In the genomic region with DNA sequence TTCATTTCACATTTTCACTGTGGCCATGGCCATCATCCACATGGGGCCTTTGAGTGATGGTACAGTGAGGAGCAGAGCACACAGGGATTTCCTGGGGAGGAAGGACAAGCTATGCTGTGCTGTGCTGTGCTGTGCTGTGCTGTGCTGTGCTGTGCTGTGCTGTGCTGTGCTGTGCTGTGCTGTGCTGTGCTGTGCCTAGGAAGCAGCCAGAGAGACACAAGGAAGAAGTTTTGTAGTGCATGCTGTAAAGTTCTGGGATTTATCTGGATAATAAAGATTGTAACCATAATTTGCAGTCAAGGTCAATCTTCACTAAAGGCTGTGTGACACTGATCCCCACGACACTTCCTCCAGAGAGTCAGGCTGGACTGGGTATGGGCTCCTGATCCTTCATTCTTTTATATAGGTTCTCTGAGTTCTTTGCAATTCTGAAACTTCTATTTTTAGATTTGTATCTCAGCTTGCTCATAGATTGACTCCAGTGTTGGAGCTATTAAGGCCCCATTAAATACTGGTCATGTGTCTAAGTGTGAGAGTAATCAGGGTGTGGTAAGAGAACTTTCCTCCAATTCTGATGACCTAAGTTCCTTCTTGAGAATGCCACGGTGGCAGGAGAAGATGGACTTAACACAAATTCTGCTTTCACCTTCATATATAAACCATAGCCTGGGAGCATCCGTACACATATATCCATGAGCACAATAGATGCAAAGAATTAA, we compare ENCODE assay signal across 36 mouse cellular contexts. TPM values are rescaled to one million over a fixed set of nuclear protein-coding genes. Genes with fewer than 3 reads are reported as not detected.
"Had no signal": no experiment of that assay in that cellular context is flagged by ENCODE, and none has a peak within 500 bp of the region (broad histone marks: within the 10 kb centered on the region; RNA-seq: fewer than 3 reads in every experiment).

No protein-coding gene starts in this region.

- H3K9me3 ChIP-seq: heart, embryonic 13.5 days; heart, embryonic 15.5 days; hindbrain, embryonic 13.5 days; hindbrain, embryonic 15.5 days; limb, embryonic 13.5 days; limb, embryonic 15.5 days; liver, embryonic 12.5 days had no signal

- H3K4me3 ChIP-seq: gastrocnemius, adult 2 months; heart, embryonic 13.5 days; heart, embryonic 15.5 days; hindbrain, embryonic 13.5 days; hindbrain, embryonic 15.5 days; limb, embryonic 13.5 days; limb, embryonic 15.5 days; liver, embryonic 12.5 days had no signal

- H3K4me1 ChIP-seq: heart, embryonic 13.5 days; heart, embryonic 15.5 days; hindbrain, embryonic 13.5 days; hindbrain, embryonic 15.5 days; limb, embryonic 13.5 days; limb, embryonic 15.5 days; liver, embryonic 12.5 days had no signal

- H3K27me3 ChIP-seq: heart, embryonic 13.5 days; heart, embryonic 15.5 days; hindbrain, embryonic 13.5 days; hindbrain, embryonic 15.5 days; limb, embryonic 13.5 days; limb, embryonic 15.5 days; liver, embryonic 12.5 days had no signal

- ATAC-seq: forebrain, postnatal 0 days; hindbrain, postnatal 0 days; liver, embryonic 12.5 days had no signal

- H3K36me3 ChIP-seq: heart, embryonic 13.5 days; heart, embryonic 15.5 days; hindbrain, embryonic 13.5 days; hindbrain, embryonic 15.5 days; limb, embryonic 13.5 days; limb, embryonic 15.5 days; liver, embryonic 12.5 days had no signal

- H3K4me2 ChIP-seq: heart, embryonic 11.5 days; heart, embryonic 13.5 days; heart, embryonic 15.5 days; hindbrain, embryonic 13.5 days; hindbrain, embryonic 15.5 days; limb, embryonic 13.5 days; limb, embryonic 15.5 days; liver, embryonic 12.5 days had no signal

- H3K9ac ChIP-seq: forebrain, postnatal 0 days; heart, embryonic 13.5 days; heart, embryonic 15.5 days; hindbrain, embryonic 13.5 days; hindbrain, embryonic 15.5 days; limb, embryonic 13.5 days; limb, embryonic 15.5 days; liver, embryonic 12.5 days; liver, embryonic 14.5 days had no signal

- DNase-seq: forebrain, postnatal 0 days; gastrocnemius, adult 2 months; gastrocnemius, postnatal 10 days; gastrocnemius, postnatal 25 days; heart, adult 18-20 months; heart, postnatal 14 days; heart, postnatal 36 days; kidney, adult 18-20 months; kidney, adult 8-10 months; kidney, postnatal 25 days; kidney, postnatal 4 days; layer of hippocampus, adult 9-11 months; layer of hippocampus, postnatal 36 days had no signal

- H3K27ac ChIP-seq: gastrocnemius, adult 2 months; heart, embryonic 13.5 days; heart, embryonic 15.5 days; hindbrain, embryonic 13.5 days; hindbrain, embryonic 15.5 days; hindbrain, postnatal 0 days; kidney, postnatal 0 days; limb, embryonic 13.5 days; limb, embryonic 15.5 days; liver, embryonic 12.5 days; liver, embryonic 14.5 days had no signal

RNA-seq across cellular contexts. Expression of a gene that starts 5.3 kb away (rescaled TPM):
- total RNA-seq: forebrain, postnatal 0 days; heart, adult 18-20 months; heart, postnatal 14 days; heart, postnatal 36 days; hindbrain, postnatal 0 days; layer of hippocampus, adult 18-20 months; layer of hippocampus, adult 8-10 months; layer of hippocampus, postnatal 14 days; layer of hippocampus, postnatal 36 days; left cerebral cortex, adult 18-20 months; left cerebral cortex, adult 8-10 months; left cerebral cortex, postnatal 10 days; left cerebral cortex, postnatal 25 days; left cerebral cortex, postnatal 4 days had no signal
- polyA plus RNA-seq: forebrain, postnatal 0 days; heart, embryonic 11.5 days; heart, embryonic 13.5 days; heart, embryonic 15.5 days; heart, postnatal 0 days; hindbrain, embryonic 11.5 days; hindbrain, embryonic 13.5 days; hindbrain, embryonic 15.5 days; hindbrain, postnatal 0 days; limb, embryonic 11.5 days; limb, embryonic 13.5 days; limb, embryonic 15.5 days; liver, embryonic 12.5 days had no signal

RNA-seq across cellular contexts. Expression of a gene that starts 10.1 kb away (rescaled TPM):
- total RNA-seq: forebrain, postnatal 0 days; gastrocnemius, postnatal 25 days; hematopoietic stem cell, adult 5-6 weeks; layer of hippocampus, adult 18-20 months; left cerebral cortex, adult 18-20 months had no signal
- polyA plus RNA-seq: forebrain, postnatal 0 days; heart, embryonic 11.5 days; limb, embryonic 13.5 days had no signal
